Mouse (Mus musculus) liver, adult 2 months (tissue): Measurements from ENCODE around the gene Gart.

ENCODE experiments used
- CTCF ChIP-seq: fragments of 200-500 bp; IDR thresholded peaks from 2 replicates; pipeline ENCODE4 v1.5.1; 2011; ENCODE audit warnings: low read depth, low read length, control low read depth
- POLR2A ChIP-seq: fragments of 200-500 bp; IDR thresholded peaks from 2 replicates; pipeline ENCODE4 v1.6.1; 2011; ENCODE audit warnings: low read length, control low read depth; ENCODE audit not compliant: insufficient read depth; ENCODE audit errors: extremely low read depth

DNA sequence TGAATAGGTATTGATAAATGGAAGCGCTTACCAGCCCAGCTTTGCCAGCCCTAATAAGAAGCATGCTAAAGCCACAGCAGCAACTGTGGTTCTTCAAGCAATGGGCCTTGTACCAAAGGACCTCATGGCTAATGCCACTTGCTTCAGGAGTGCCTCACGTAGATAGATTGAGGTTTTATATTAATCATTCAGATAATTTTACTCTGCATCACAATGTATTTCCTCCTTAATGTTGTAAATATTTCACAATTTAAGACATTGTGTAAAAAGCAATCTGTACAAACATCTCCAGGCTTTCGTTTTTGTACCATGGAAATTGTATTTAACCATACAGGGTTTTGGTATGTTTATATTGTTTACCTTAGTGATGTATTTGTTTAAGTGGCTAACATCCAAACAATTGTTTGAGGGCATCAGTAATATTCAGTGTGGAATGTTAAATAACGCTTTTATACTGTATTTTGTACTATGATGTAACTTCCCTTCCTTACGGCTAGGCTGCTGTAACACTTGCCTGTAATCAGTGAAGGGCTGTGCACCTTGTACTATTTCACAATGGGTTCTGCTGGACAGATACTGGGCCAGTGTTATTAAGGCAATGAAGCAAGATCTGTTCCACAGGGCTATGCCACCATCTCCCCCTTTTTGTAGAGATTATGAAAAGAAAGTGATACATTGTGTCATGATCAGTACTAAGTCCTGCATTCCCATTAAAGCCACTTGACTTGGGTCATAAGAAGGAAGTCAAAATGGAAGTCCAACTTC, 31.6 kb upstream of the Gart start:
- no peak for TF ChIP-seq POLR2A
- TF ChIP-seq CTCF = no peak
